Mouse (Mus musculus) 3T3-L1 (cell line): ENCODE data around the gene Mcee.

Source experiments
- DNase-seq: peaks from one replicate; pipeline ENCODE4 v3.0.0-alpha.2; 2015; ENCODE audit warnings: low read depth, low spot score

Mcee gene

GRCm38 (mm10) chr7:64392122-64392818, at the start of gene Mcee, which contains the start of gene Mphosph10:
Gene Mcee (plus strand): TSS chr7:64392607.
Gene Mphosph10 (minus strand): TSS chr7:64392268.
- peak; percentile 92 for DNase-seq

- DNase-seq = no peak
Measured at GRCm38 (mm10) chr7:64347813-64348212, 44.6 kb upstream of the Mcee start.

DNA sequence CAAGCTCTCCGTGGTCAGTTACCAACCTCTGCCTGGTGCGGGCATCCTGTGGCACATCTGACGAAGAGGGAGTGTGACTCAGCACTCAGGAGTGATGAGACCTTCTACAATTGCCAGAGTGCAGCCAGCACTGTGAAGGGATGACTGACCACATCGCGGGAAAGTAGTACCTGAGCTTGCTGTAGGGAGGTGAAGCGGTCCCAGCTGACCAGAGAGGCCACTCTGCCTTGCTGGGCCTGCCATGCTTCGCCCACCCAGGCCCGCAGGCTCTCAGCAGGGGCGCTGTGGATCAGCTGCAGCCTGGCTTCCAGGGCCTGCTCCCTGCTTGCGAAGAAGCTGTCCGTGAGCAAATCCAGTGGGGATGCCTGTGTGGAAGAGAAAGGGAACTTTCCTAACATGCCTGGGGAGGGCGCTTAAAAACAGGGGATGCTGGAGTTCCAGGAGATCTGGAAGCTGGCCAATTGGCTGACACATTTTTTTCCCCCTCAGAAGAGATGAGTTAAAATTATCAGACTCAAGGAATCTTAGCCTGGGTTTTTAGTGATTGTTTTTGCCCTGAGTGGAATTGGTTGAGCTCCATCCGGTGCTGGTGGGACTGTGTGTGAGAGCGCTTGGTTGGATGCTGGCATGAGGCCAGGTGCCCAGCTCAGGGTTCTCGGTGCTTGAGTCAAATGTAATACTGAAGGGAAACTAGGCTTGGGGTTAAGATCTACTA, 43.1 kb upstream of the Mcee start:
- peak; percentile 27 for DNase-seq

DNA sequence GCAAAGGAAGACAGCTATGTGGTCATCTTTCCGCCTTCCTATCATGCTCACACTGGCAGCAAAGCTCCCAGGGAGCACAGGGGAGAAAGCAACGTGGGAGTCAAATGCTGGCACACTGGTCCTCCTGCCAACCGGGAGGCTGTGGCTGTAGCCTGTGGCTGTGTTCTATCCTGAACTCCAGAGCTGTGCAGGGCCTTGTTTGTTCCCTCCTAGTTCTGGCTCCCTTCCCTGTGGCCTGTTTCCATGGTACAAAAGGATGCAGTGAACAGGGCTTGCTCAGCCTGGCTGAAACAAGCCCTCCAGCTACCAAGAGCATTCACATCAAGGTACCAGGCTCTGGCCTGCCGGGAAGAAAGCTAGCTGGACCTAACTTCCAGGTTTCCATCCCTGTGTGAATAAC, 41.3 kb upstream of the Mcee start:
- no peak for DNase-seq

DNA sequence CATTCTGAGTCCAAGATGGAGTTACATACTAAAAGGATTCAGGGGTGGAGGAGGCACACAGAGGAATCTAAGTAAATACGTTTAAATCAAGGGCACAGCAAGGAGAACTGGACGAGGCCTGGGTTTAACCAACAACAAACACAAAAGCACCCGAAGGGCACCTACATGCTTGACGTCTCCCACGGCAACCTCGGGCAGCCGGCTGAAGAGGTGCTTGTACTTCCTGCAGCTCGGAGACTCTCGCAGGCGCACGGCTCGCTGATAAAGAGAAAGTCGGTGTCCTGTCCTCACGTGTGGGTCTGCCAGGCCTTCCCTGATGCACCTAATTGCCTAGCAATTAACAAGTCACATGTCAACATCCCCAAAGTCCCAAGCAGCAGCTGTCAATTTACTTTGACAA, 38.2 kb upstream of the Mcee start:
- no peak for DNase-seq

DNA sequence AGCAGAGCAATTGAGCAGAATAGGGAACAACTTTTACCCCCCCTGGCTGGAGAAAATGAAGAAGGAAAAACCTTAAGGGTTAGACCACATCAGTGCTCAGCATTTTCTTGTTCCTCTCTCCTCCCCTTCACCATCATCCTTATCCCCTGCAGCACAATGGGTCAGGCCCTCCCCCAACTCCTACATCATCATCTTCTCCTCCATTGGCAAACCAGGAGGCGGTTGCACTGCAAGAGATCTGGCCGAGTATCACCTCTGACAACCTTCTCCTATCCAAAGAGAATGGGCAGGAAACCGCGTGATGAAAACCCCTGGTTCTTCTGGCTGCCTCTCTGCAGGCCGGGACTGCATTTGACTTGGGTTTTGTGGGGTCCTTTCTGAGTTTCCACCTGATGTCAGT, 35.7 kb upstream of the Mcee start:
- no peak for DNase-seq

- no peak for DNase-seq
Measured at GRCm38 (mm10) chr7:64357405-64357804, 35.0 kb upstream of the Mcee start.

DNA sequence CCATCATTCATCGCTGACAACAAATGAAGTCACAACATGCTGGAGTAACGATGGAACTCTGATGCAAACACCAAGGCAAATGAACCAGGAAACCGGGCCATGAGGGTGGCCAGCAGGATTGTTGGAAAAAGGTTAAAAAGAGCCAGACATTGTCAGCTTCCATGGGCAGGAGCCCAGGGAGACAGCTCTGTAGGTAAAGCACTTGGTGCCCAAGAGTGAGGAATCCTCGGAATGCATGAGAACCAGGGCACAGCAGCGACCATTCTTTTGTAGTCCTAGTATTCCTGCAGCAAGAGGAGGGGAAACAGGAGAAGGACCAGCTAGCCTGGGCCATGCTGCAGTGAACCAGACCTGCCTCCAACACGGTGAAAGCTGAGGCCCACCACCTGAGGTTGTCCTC, 33.7 kb upstream of the Mcee start:
- no peak for DNase-seq

- no peak for DNase-seq
Measured at GRCm38 (mm10) chr7:64359943-64360585, 32.3 kb upstream of the Mcee start.

- DNase-seq = no peak
Measured at GRCm38 (mm10) chr7:64360586-64360945, 31.8 kb upstream of the Mcee start.

DNA sequence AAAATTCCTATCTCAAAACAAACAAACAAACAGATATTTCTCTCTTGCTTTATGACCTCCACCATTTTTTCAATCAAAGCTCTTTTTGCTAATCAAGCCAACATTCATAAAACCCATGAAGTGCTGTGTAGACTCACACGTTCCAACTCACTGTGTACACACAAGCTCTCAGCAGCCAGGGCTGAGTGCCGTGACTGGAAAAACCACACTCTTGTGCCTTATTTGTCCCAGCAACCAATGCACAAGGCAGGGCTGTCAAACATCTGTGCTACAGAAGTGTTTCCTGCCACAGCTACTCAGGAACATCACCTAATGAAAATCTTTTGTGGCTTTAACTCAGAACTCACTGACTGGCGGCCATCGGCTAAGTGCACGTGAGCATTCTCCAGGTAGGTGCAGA, 26.5 kb upstream of the Mcee start:
- no peak for DNase-seq

DNA sequence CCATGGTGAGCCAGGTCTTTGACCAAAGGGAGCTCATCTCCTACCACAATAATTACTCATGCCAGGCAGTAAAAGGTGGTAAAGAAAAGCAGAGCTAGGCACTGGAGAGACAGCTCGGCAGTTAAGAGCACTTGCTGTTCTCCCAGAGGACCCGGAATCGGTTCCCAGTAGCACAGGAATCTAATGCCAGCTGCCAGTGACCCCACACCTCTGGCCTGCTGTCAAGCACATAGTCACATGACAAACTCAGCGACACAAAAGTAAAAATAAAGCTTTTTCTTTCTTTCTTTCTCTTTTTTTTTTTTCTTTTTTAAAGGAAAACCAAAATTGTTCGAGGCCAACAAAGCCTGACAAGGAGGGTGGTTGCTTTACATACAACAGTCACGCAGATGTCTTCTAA, 22.6 kb upstream of the Mcee start:
- no peak for DNase-seq

DNA sequence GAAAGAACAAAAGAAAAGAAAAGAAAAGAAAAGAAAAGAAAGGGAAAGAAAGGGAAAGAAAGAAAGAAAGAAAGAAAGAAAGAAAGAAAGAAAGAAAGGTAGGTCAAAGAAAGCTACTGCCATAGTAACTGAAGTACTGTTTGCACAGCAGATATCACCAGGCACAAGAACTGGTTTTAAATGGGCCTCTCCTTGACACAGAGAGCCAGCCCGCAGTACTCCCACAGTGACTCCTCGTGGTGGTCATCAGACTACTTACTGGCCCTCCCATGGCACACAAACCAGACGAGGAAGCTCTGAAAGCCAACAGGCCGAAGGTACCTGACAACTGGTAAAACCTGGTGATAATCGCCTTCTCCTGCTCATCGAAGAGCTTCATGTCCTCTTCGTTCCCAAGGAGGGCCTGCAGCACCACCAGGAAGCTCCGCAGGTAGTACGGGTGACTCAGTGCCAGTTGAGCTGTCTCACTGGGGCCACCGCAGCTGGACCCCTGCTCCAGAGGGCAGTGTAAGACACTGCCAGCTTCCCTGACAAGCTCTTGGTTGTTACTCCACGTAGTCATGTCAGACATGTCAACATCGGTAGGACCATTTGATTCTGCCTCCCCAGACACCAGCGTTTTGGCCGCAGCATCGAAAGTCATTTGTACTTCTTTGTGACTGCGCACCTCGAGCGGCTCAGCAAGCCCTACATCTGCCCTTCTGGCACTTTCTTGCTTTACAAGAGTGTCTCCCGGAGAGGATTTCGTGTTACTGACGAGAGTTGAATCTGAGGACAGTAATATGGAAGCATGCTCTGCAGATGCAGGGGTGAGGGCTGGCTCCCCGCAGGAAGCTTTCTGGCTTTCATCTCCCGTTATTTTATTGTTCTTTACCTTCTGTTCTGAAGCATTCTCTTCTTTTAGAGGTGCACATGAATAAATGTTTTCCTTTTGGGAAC, 20.2 kb upstream of the Mcee start:
- no peak for DNase-seq

- DNase-seq = no peak
Measured at GRCm38 (mm10) chr7:64373147-64373829, 19.1 kb upstream of the Mcee start.

DNA sequence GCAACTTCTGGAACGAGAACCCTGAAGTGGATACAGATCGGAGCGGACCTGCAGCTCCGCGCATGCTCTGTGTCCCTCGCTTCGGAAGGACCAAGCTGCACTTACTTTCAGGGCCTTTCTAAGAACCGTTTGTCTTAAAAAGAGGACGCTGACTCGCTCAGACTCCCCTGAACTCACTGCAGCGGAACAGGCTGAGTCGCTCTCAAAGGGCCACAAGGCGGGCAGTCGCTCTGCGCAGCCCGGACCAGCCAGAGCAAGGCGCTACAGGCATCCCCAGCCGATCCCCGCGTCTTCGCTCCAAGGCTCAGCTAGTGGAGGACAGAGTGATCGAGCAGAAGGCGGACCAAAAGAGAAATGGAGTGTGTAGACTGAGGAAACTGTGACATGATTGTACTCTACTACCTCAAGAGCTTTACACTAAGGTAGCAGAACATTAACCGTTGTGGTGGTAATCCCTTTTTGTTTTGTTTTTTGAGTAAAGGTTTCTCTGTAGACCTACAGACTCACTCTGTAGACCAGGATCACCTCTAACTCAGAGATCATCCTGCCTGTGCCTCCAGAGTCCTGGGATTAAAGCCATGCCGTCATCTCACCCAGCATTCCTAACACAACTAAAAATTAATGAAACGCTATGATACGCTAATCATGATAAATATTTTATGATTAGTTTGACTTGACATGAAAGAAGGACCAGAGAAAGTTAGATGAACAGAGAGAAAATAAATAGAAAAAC, 18.4 kb upstream of the Mcee start, which contains the start of gene Fan1:
Gene Fan1, minus strand, starts transcription at position 266 of the 733 bp plus-strand sequence.
- DNase-seq = peak; percentile 85

- no peak for DNase-seq
Measured at GRCm38 (mm10) chr7:64391479-64391878, 928 bp upstream of the Mcee start.

DNA sequence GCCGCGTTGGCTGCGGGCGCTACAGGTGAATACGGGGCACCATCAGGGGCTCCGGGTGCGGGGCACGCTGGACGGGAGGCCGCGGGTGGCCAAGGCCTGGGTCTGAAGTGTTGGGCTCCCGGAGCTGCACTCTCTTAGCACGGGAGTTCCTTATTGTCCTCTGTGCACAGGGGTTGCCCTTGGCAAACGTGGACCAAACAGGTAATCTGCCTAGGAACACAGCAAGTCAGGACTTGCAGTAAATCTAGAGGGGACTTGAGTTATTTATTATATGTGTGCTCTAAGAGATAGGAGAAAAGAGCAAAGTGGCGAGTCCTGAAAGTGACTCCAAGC, 378 bp downstream of the Mcee start:
- no peak for DNase-seq

GRCm38 (mm10) chr7:64400725-64401124, 8.3 kb downstream of the Mcee start:
- no peak for DNase-seq

- no peak for DNase-seq
Measured at GRCm38 (mm10) chr7:64402452-64402851, 10.0 kb downstream of the Mcee start.

GRCm38 (mm10) chr7:64403989-64404388, 11.6 kb downstream of the Mcee start:
- DNase-seq = no peak
